Comparison of ENCODE assay signal across 17 mouse cellular contexts in the genomic region with DNA sequence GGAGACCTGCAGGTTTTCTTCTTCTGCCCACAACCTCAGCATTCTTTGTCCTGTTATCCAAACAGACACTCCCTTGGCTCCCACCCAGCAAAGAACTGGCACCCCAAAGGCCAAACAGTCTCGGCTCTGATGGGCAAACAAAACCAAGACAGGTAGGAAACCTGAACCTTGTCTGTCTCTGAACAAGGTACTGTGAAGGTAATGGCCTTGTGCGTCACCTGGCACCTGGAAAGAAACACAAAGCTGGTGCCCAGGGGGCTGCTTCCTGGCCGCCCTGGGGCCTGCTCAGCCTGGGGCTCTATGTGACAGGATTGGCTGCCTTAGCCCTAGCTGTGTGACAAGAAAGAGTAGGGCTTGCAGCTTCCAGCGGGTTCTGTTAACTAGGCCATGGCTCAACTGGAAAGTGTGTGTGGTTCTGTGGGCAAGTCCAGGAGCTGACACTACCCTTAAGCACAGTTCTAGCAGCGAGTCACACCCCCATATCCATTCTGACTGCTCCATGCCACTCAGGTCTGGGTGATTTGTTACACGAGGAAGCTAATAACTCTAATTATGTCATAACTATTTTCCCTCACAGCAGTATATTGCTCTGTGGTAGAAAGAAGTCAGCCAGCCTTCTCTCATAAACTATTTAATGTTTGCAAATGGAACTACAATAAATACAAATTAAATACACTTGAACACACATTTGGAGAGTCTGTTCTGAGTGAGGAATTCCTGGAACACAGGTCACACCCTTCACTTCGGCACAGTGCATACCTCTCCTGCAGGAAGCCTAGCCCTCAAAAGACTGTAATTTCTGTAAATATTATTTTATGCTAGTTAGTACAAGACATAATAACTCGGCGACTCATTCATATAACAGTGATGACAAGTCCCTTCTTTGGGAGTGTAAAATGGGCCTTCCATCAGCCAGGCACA. TPM values are rescaled to one million over a fixed set of nuclear protein-coding genes. Genes with fewer than 3 reads are reported as not detected.
DNase-seq lines count a peak whose midpoint lies in the region; ATAC-seq and TF ChIP-seq lines count a peak whose summit lies in the region.
"Had no signal": no experiment of that assay in that cellular context is flagged by ENCODE, and none has a peak within 500 bp of the region (broad histone marks: within the 10 kb centered on the region; RNA-seq: fewer than 3 reads in every experiment).

No protein-coding gene starts in this region.

- no peak for TF ChIP-seq CTCF in lung, postnatal 0 days (IDR thresholded peaks at IDR 0.05)
- no peak for TF ChIP-seq CTCF in stomach, postnatal 0 days (IDR thresholded peaks at IDR 0.05; ENCODE audit: low read depth)

- H3K36me3 ChIP-seq in heart, embryonic 15.5 days, result no peaks in the 10 kb centered on the region
- no peaks in the 10 kb centered on the region for H3K36me3 ChIP-seq in intestine, embryonic 16.5 days (ENCODE audit: control insufficient read depth, insufficient read depth, low read length)
- H3K36me3 ChIP-seq in lung, postnatal 0 days (ENCODE audit: insufficient read depth, low read length), result no peaks in the 10 kb centered on the region
- no peaks in the 10 kb centered on the region for H3K36me3 ChIP-seq in stomach, postnatal 0 days (ENCODE audit: control insufficient read depth, insufficient read depth, low read length)
- H3K36me3 ChIP-seq in forebrain, embryonic 13.5 days (ENCODE audit: poor library complexity, severe bottlenecking), result no peaks in the 10 kb centered on the region

- no peak overlapping the region for H3K4me3 ChIP-seq in heart, embryonic 15.5 days
- H3K4me3 ChIP-seq in intestine, embryonic 16.5 days (ENCODE audit: low read length), result no peak overlapping the region
- no peak overlapping the region for H3K4me3 ChIP-seq in lung, postnatal 0 days (ENCODE audit: low read depth, low read length)
- H3K4me3 ChIP-seq in stomach, postnatal 0 days (ENCODE audit: low read depth, low read length), result no peak overlapping the region
- H3K4me3 ChIP-seq in forebrain, embryonic 13.5 days, result no peak overlapping the region
- H3K4me3 ChIP-seq: gastrocnemius, adult 2 months had no signal

- H3K9ac ChIP-seq in heart, embryonic 15.5 days, result no peak overlapping the region
- no peak overlapping the region for H3K9ac ChIP-seq in intestine, embryonic 16.5 days (ENCODE audit: low read depth, low read length)
- H3K9ac ChIP-seq in lung, postnatal 0 days (replicated peaks; ENCODE audit: low read depth), result no peak overlapping the region
- no peak overlapping the region for H3K9ac ChIP-seq in stomach, postnatal 0 days (ENCODE audit: low read length)
- H3K9ac ChIP-seq in forebrain, embryonic 13.5 days, result no peak overlapping the region

- H3K27me3 ChIP-seq in heart, embryonic 15.5 days, result no peaks in the 10 kb centered on the region
- no peaks in the 10 kb centered on the region for H3K27me3 ChIP-seq in intestine, embryonic 16.5 days (replicated peaks; ENCODE audit: control insufficient read depth, insufficient read depth, low read length)
- H3K27me3 ChIP-seq in lung, postnatal 0 days (replicated peaks; ENCODE audit: insufficient read depth, low read length), result no peaks in the 10 kb centered on the region
- no peaks in the 10 kb centered on the region for H3K27me3 ChIP-seq in stomach, postnatal 0 days (ENCODE audit: control insufficient read depth, insufficient read depth, low read length)
- no peaks in the 10 kb centered on the region for H3K27me3 ChIP-seq in forebrain, embryonic 13.5 days

- peak overlapping the region; percentile 19; the same call in 1 of the 2 replicates for H3K27ac ChIP-seq in heart, embryonic 15.5 days
- no peak overlapping the region for H3K27ac ChIP-seq in intestine, embryonic 16.5 days (ENCODE audit: low read length)
- peak overlapping the region; percentile 91 for H3K27ac ChIP-seq in lung, postnatal 0 days (ENCODE audit: low read length)
- peak overlapping the region; percentile 77 for H3K27ac ChIP-seq in stomach, postnatal 0 days (replicated peaks)
- H3K27ac ChIP-seq in forebrain, embryonic 13.5 days, result no peak overlapping the region
- H3K27ac ChIP-seq: gastrocnemius, adult 2 months had no signal

- no peak for ATAC-seq in heart, embryonic 15.5 days (replicated peaks; ENCODE audit: insufficient number of reproducible peaks, insufficient read depth, low FRiP score, low read depth)
- peak; percentile 55; the same call in 1 of the 2 replicates for ATAC-seq in intestine, embryonic 16.5 days
- peak; percentile 93 for ATAC-seq in lung, postnatal 0 days
- ATAC-seq in stomach, postnatal 0 days (ENCODE audit: low FRiP score, low TSS enrichment), result peak; percentile 83
- no peak for ATAC-seq in forebrain, embryonic 13.5 days

- DNase-seq in heart, postnatal 4 days, result no peak
- DNase-seq in lung, postnatal 0 days (ENCODE audit: low spot score), result peak; percentile 92
- DNase-seq in stomach, postnatal 0 days (ENCODE audit: low spot score), result peak; percentile 86
- DNase-seq in B cell, adult 2 months, result no peak
- no peak for DNase-seq in cerebellum, adult 11-12 months
- DNase-seq: adrenal gland, postnatal 14 days; cerebellum, adult 9-11 months; gastrocnemius, adult 2 months; heart, adult 18-20 months; heart, postnatal 10 days; kidney, postnatal 36 days; thymus, adult 2 months had no signal

- no peak overlapping the region for H3K4me2 ChIP-seq in heart, embryonic 15.5 days
- no peak overlapping the region for H3K4me2 ChIP-seq in intestine, embryonic 16.5 days (ENCODE audit: low read depth, low read length)
- no peak overlapping the region for H3K4me2 ChIP-seq in lung, postnatal 0 days (replicated peaks; ENCODE audit: low read depth, low read length)
- H3K4me2 ChIP-seq in stomach, postnatal 0 days (replicated peaks; ENCODE audit: low read depth), result no peak overlapping the region
- H3K4me2 ChIP-seq in forebrain, embryonic 13.5 days, result no peak overlapping the region

- WGBS in heart, embryonic 15.5 days, result 67% methylated on average over 9 of the region's 9 CpGs
- 63% methylated on average over 9 of the region's 9 CpGs for WGBS in intestine, embryonic 16.5 days
- WGBS in lung, postnatal 0 days, result 41% methylated on average over 9 of the region's 9 CpGs
- 45% methylated on average over 9 of the region's 9 CpGs for WGBS in stomach, postnatal 0 days
- WGBS in forebrain, embryonic 13.5 days, result 82% methylated on average over 9 of the region's 9 CpGs

- H3K9me3 ChIP-seq in heart, embryonic 15.5 days (replicated peaks), result no peaks in the 10 kb centered on the region
- H3K9me3 ChIP-seq in intestine, embryonic 16.5 days (ENCODE audit: control insufficient read depth, low read length), result no peaks in the 10 kb centered on the region
- H3K9me3 ChIP-seq in lung, postnatal 0 days (ENCODE audit: low read length), result no peaks in the 10 kb centered on the region
- H3K9me3 ChIP-seq in stomach, postnatal 0 days (ENCODE audit: control insufficient read depth, low read length), result no peaks in the 10 kb centered on the region
- no peaks in the 10 kb centered on the region for H3K9me3 ChIP-seq in forebrain, embryonic 13.5 days (replicated peaks)

- no peaks in the 10 kb centered on the region for H3K4me1 ChIP-seq in heart, embryonic 15.5 days (replicated peaks)
- H3K4me1 ChIP-seq in intestine, embryonic 16.5 days (ENCODE audit: control insufficient read depth, insufficient read depth, low read length), result peaks cover 11% of the 10 kb centered on the region; the same call in 1 of the 2 replicates
- H3K4me1 ChIP-seq in lung, postnatal 0 days (ENCODE audit: insufficient read depth, low read depth, low read length), result no peaks in the 10 kb centered on the region; the same call in 1 of the 2 replicates
- H3K4me1 ChIP-seq in stomach, postnatal 0 days (replicated peaks; ENCODE audit: control insufficient read depth, insufficient read depth), result no peaks in the 10 kb centered on the region
- H3K4me1 ChIP-seq in forebrain, embryonic 13.5 days, result no peaks in the 10 kb centered on the region

- peak; percentile 98 for TF ChIP-seq EP300 in lung, postnatal 0 days (IDR thresholded peaks at IDR 0.05)
- no peak for TF ChIP-seq EP300 in stomach, postnatal 0 days (optimal IDR thresholded peaks at IDR 0.05)

RNA-seq across cellular contexts. Expression of a gene that starts 30.7 kb away (rescaled TPM):
- polyA plus RNA-seq in heart, embryonic 15.5 days (2015; fragmentation: Nextera tagmentation; extraction: Ambion mirVana), result 0.33 and 2.3 TPM in 2 replicates
- total RNA-seq in heart, postnatal 4 days (2021), result not detected
- 18.2 and 19.7 TPM in 2 replicates for polyA plus RNA-seq in intestine, embryonic 16.5 days (2015; fragmentation: Nextera tagmentation; extraction: Ambion mirVana)
- polyA plus RNA-seq in lung, postnatal 0 days (2015; fragmentation: Nextera tagmentation; extraction: Ambion mirVana), result not detected in 2 replicates
- polyA plus RNA-seq in stomach, postnatal 0 days (2015; fragmentation: Nextera tagmentation; extraction: Ambion mirVana), result 0.93 and 1.8 TPM in 2 replicates
- polyA plus RNA-seq in forebrain, embryonic 13.5 days (2015; fragmentation: Nextera tagmentation; extraction: Ambion mirVana), result 0.47 TPM in 1 of 2 replicates, not detected in the other
- total RNA-seq: gastrocnemius, adult 2 months; heart, adult 18-20 months; heart, postnatal 10 days; megakaryocyte, adult 5-6 weeks had no signal
- polyA plus RNA-seq: forebrain, embryonic 11.5 days had no signal

Comparison
In these comparisons a context has a peak if more than half of its experiments do, and no peak if none do; other contexts are left out.
1. ATAC-seq: peak in intestine, embryonic 16.5 days (single experiment), lung, postnatal 0 days (single experiment) and stomach, postnatal 0 days (single experiment); none in heart, embryonic 15.5 days (single experiment) and forebrain, embryonic 13.5 days (single experiment).
2. H3K27ac ChIP-seq: peak in heart, embryonic 15.5 days (single experiment), lung, postnatal 0 days (single experiment) and stomach, postnatal 0 days (single experiment); none in intestine, embryonic 16.5 days (single experiment) and forebrain, embryonic 13.5 days (single experiment).
3. DNase-seq: peak in lung, postnatal 0 days (single experiment) and stomach, postnatal 0 days (single experiment); none in heart, postnatal 4 days (single experiment), B cell, adult 2 months (0 of 2) and cerebellum, adult 11-12 months (single experiment).